Mouse (Mus musculus) small intestine, adult 2 months (tissue): ENCODE measurements around the gene Fam20b. TPM values are rescaled to one million over a fixed set of nuclear protein-coding genes. Genes with fewer than 3 reads are reported as not detected.

Experiments
- H3K27ac ChIP-seq: fragments of 200-500 bp; 2 replicates; pipeline ENCODE4 v1.5.1; 2012; ENCODE audit warnings: low read depth, low read length, control low read depth, inconsistent platforms; ENCODE audit not compliant: insufficient read depth
- H3K27me3 ChIP-seq: fragments of 200-500 bp; 2 replicates; pipeline ENCODE4 v1.6.1; 2012; ENCODE audit warnings: mild to moderate bottlenecking, moderate library complexity, low read length, inconsistent platforms; ENCODE audit not compliant: control insufficient read depth, insufficient read depth
- H3K36me3 ChIP-seq: fragments of 200-500 bp; 2 replicates; pipeline ENCODE4 v1.6.1; 2012; ENCODE audit warnings: mild to moderate bottlenecking, low read length, control low read depth, inconsistent platforms; ENCODE audit not compliant: control insufficient read depth, insufficient read depth
- H3K4me1 ChIP-seq: fragments of 200-500 bp; 2 replicates; pipeline ENCODE4 v1.6.1; 2012; ENCODE audit warnings: low read length, inconsistent platforms, mixed read lengths; ENCODE audit not compliant: control insufficient read depth, insufficient read depth, insufficient read length
- H3K4me3 ChIP-seq: fragments of 200-500 bp; 2 replicates; pipeline ENCODE4 v1.5.1; 2012; ENCODE audit warnings: low read depth, mild to moderate bottlenecking, control low read depth, inconsistent platforms, low read length, moderate library complexity
- CTCF ChIP-seq: fragments of 200-500 bp; IDR thresholded peaks from 2 replicates; pipeline ENCODE4 v1.5.1; 2012; ENCODE audit warnings: low read depth, mild to moderate bottlenecking, control low read depth, inconsistent platforms, low read length, moderate library complexity, mixed read lengths; ENCODE audit not compliant: insufficient replicate concordance, insufficient read length; ENCODE audit errors: extremely low read depth
- POLR2A ChIP-seq: fragments of 200-500 bp; IDR thresholded peaks from 2 replicates; pipeline ENCODE4 v1.6.1; 2012; ENCODE audit warnings: low read depth, mild to moderate bottlenecking, control low read depth, inconsistent platforms, low read length, moderate library complexity
- WGBS: fragments of 180-500 bp; shearing (Covaris S2); methylation state at CpG from one replicate; pipeline ENCODE4 v1.1.7; 2018; 5-methylcytosine and 5-hydroxymethylcytosine counted together
- polyA plus RNA-seq: library from polyadenylated mRNA; depleted of rRNA; stranded (reverse); fragments of >200 nt; gene quantifications from 2 replicates; pipeline ENCODE4 v1.2.3, GENCODE M21; 2012

The Fam20b gene
- polyA plus RNA-seq, 1 experiment: 25.7 TPM

GRCm38 (mm10) chr1:156644780-156645523, 73.9 kb downstream of the Fam20b start:
- Histone ChIP-seq H3K27ac (no peak overlapping the region), H3K36me3 (peaks cover 25% of the 10 kb centered on the region), H3K27me3 (no peaks in the 10 kb centered on the region), H3K4me3 (no peak overlapping the region), H3K4me1 (no peaks in the 10 kb centered on the region)
- WGBS: 81% methylated on average over 13 of the region's 13 CpGs
- no peak for TF ChIP-seq CTCF
- TF ChIP-seq POLR2A: no peak

GRCm38 (mm10) chr1:156644061-156644460, 74.8 kb downstream of the Fam20b start:
- TF ChIP-seq POLR2A (no peak), CTCF (no peak)
- Histone ChIP-seq H3K36me3 (peaks cover 25% of the 10 kb centered on the region), H3K27me3 (no peaks in the 10 kb centered on the region), H3K4me3 (no peak overlapping the region), H3K27ac (no peak overlapping the region), H3K4me1 (no peaks in the 10 kb centered on the region)
- 90% methylated on average over 10 of the region's 10 CpGs for WGBS

DNA sequence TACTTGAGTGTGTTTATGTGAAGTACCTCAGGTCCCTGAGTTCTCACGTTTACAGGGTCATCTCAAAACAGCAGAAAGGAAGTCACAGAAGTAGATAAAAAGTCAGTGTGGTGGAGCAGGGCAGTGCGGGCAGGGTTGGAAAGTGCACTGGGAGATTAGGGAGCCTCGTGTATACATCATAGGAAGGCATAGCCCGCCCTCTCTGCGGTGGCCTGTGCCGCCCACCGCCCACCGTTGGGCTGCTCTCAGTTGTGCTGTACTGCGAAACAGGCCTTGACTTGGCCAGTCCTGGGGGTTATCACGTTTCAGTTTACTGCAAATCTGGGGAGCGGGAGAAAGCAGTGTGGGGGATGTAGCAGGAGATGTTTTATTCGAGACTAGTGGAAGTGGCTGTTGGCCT, 76.1 kb downstream of the Fam20b start:
- H3K27me3 ChIP-seq: no peaks in the 10 kb centered on the region
- peaks cover 21% of the 10 kb centered on the region for H3K36me3 ChIP-seq
- H3K27ac ChIP-seq: no peak overlapping the region
- 82% methylated on average over 12 of the region's 12 CpGs for WGBS
- no peak overlapping the region for H3K4me3 ChIP-seq
- TF ChIP-seq CTCF: no peak
- no peak for TF ChIP-seq POLR2A
- no peaks in the 10 kb centered on the region for H3K4me1 ChIP-seq

DNA sequence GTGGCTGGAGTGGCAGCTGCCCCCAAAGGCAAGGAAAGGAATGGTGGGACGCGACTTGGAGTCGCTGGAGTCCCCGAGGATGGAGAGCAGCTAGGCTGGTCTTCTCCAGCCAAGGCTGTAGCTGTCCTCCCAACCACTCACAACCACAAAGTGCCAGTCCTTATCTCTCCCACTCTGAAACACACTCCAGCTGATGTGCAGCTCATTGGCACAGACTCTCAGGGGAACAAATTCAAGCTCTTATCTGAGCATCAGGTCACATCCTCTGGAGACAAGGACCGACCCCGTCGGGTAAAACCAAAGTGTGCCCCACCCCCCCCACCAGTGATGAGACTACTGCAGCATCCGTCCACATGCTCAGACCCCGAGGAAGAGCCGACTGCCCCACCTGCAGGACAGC, 77.1 kb downstream of the Fam20b start:
- no peaks in the 10 kb centered on the region for H3K4me1 ChIP-seq
- no peak for TF ChIP-seq POLR2A
- no peak for TF ChIP-seq CTCF
- 88% methylated on average over 10 of the region's 10 CpGs for WGBS

GRCm38 (mm10) chr1:156640577-156640976, 78.3 kb downstream of the Fam20b start:
- WGBS: 60% methylated on average over 4 of the region's 4 CpGs

More for the DNA sequence above, 77.1 kb downstream of the Fam20b start:
- Histone ChIP-seq H3K27me3 (no peaks in the 10 kb centered on the region), H3K4me3 (no peak overlapping the region), H3K36me3 (peaks cover 24% of the 10 kb centered on the region), H3K27ac (no peak overlapping the region)

DNA sequence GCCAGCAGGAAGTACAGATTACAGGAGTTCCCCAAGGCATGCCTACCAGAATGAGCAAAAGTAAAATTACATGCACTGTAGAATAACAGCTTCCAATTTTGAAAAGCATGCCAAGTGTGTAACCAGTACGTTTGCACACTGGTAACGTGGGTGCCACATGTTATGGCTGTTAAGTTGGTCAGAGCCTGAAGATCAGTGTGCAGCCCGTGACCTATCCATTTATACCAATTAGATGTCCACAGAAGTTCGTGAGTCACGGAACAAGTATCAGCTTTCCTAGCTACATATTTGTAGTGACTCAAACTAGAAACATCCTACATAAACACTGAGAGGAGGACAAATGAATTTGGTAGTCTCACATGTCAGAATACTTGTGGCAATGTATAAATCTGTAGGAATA, 79.4 kb downstream of the Fam20b start:
- Histone ChIP-seq H3K27ac (no peak overlapping the region), H3K27me3 (no peaks in the 10 kb centered on the region), H3K4me1 (no peaks in the 10 kb centered on the region), H3K4me3 (no peak overlapping the region), H3K36me3 (peaks cover 33% of the 10 kb centered on the region)
- TF ChIP-seq CTCF: no peak
- no peak for TF ChIP-seq POLR2A
- WGBS: 89% methylated on average over 5 of the region's 5 CpGs

More at GRCm38 (mm10) chr1:156640577-156640976, 78.3 kb downstream of the Fam20b start:
- peaks cover 31% of the 10 kb centered on the region for H3K36me3 ChIP-seq
- no peak overlapping the region for H3K27ac ChIP-seq
- TF ChIP-seq CTCF (no peak), POLR2A (no peak)
- no peaks in the 10 kb centered on the region for H3K4me1 ChIP-seq
- H3K4me3 ChIP-seq: no peak overlapping the region
- no peaks in the 10 kb centered on the region for H3K27me3 ChIP-seq

GRCm38 (mm10) chr1:156635148-156635547, 83.7 kb downstream of the Fam20b start:
- H3K4me3 ChIP-seq: no peak overlapping the region
- H3K36me3 ChIP-seq: peaks cover 21% of the 10 kb centered on the region
- no peaks in the 10 kb centered on the region for H3K27me3 ChIP-seq
- no peak overlapping the region for H3K27ac ChIP-seq
- WGBS: 97% methylated on average over 2 of the region's 2 CpGs
- TF ChIP-seq POLR2A: no peak
- no peak for TF ChIP-seq CTCF
- no peaks in the 10 kb centered on the region for H3K4me1 ChIP-seq
